Mouse (Mus musculus) CH12.LX (cell line): ENCODE data around the gene Cacna1i. TPM values are rescaled to one million over a fixed set of nuclear protein-coding genes. Genes with fewer than 3 reads are reported as not detected.

ENCODE experiments used
- DNase-seq: peaks from one replicate; pipeline ENCODE4 v3.0.0-alpha.2; 2013; ENCODE audit errors: extremely low read depth
- H3K27ac ChIP-seq: 2 replicates; pipeline ENCODE4 v1.5.1; 2012; ENCODE audit warnings: low read depth, mild to moderate bottlenecking, control low read depth, moderate library complexity; ENCODE audit not compliant: insufficient read depth
- H3K27me3 ChIP-seq: replicated peaks from 2 replicates; pipeline ENCODE3; 2012; ENCODE audit warnings: inconsistent platforms
- H3K36me3 ChIP-seq, 2 experiments: replicated peaks in 1 of 2; 2 replicates each; pipeline versions ENCODE3 to v1.6.1; 2012; ENCODE audit warnings: inconsistent platforms in 1 of 2, low read length in 1 of 2, mild to moderate bottlenecking in 1 of 2, mixed read lengths in 1 of 2, moderate library complexity in 1 of 2; ENCODE audit not compliant: control insufficient read depth in 1 of 2, insufficient read depth in 1 of 2
- H3K4me1 ChIP-seq, 2 experiments: 2 replicates each; pipeline ENCODE4 v1.6.1; 2012; ENCODE audit warnings: inconsistent platforms in 1 of 2, moderate library complexity in 1 of 2; ENCODE audit not compliant: insufficient read depth in 2 of 2, control insufficient read depth in 1 of 2
- H3K4me2 ChIP-seq: 2 replicates; pipeline ENCODE4 v1.6.1; 2012; ENCODE audit warnings: low read depth, mild to moderate bottlenecking, control low read depth; ENCODE audit not compliant: poor library complexity, insufficient read depth, severe bottlenecking
- H3K4me3 ChIP-seq, 3 experiments: fragments of 150-350 bp in 1 of 3; sonication (generic) in 1 of 3; replicated peaks in 1 of 3; 2 replicates each; pipeline versions ENCODE3 to v1.5.1; 2011 to 2012; ENCODE audit warnings: low read depth in 2 of 3, low read length in 2 of 3, mild to moderate bottlenecking in 2 of 3, moderate library complexity in 2 of 3, control low read depth in 1 of 3, improper control_type of control experiment in 1 of 3, inconsistent platforms in 1 of 3, mixed read lengths in 1 of 3; ENCODE audit not compliant: poor library complexity in 1 of 3
- H3K79me2 ChIP-seq: replicated peaks from 2 replicates; pipeline ENCODE4 v1.6.1; 2012; ENCODE audit warnings: mild to moderate bottlenecking, moderate library complexity; ENCODE audit not compliant: control insufficient read depth, poor library complexity, insufficient read depth, severe bottlenecking; ENCODE audit errors: extremely low read depth
- H3K9ac ChIP-seq: 2 replicates; pipeline ENCODE4 v1.6.1; 2012; ENCODE audit warnings: low read depth, mild to moderate bottlenecking, control low read depth, moderate library complexity; ENCODE audit not compliant: insufficient read depth
- H3K9me3 ChIP-seq: replicated peaks from 2 replicates; pipeline ENCODE3; 2012; ENCODE audit warnings: low read length, inconsistent platforms, mixed read lengths
- ELF1 ChIP-seq: IDR thresholded peaks from 2 replicates; pipeline ENCODE4 v1.6.1; 2014; ENCODE audit warnings: low read depth, mild to moderate bottlenecking, inconsistent platforms, low read length, improper control_type of control experiment
- ETS1 ChIP-seq: conservative IDR thresholded peaks from 2 replicates; pipeline ENCODE4 v1.6.1; 2012; ENCODE audit warnings: low read depth, mild to moderate bottlenecking, inconsistent platforms, low read length, improper control_type of control experiment, moderate library complexity
- GABPA ChIP-seq: IDR thresholded peaks from 2 replicates; pipeline ENCODE4 v1.6.1; 2012; ENCODE audit warnings: low read depth, low read length, improper control_type of control experiment, inconsistent platforms; ENCODE audit not compliant: insufficient replicate concordance
- HCFC1 ChIP-seq: IDR thresholded peaks from 2 replicates; pipeline ENCODE4 v1.6.1; 2012; ENCODE audit warnings: low read depth, mild to moderate bottlenecking, inconsistent platforms, low read length, improper control_type of control experiment
- KAT2A ChIP-seq: IDR thresholded peaks from 2 replicates; pipeline ENCODE4 v1.6.1; 2012; ENCODE audit warnings: low read length, improper control_type of control experiment, inconsistent platforms; ENCODE audit not compliant: insufficient replicate concordance
- MAFK ChIP-seq: IDR thresholded peaks from 2 replicates; pipeline ENCODE4 v1.6.1; 2011; ENCODE audit warnings: low read length, improper control_type of control experiment; ENCODE audit not compliant: insufficient replicate concordance
- MAX ChIP-seq: IDR thresholded peaks from 2 replicates; pipeline ENCODE4 v1.6.1; 2011; ENCODE audit warnings: low read length, improper control_type of control experiment
- MXI1 ChIP-seq: IDR thresholded peaks from 2 replicates; pipeline ENCODE4 v1.6.1; 2011; ENCODE audit warnings: mild to moderate bottlenecking, low read depth, low read length, improper control_type of control experiment
- MYC ChIP-seq: IDR thresholded peaks from 2 replicates; pipeline ENCODE4 v1.6.1; 2011; ENCODE audit warnings: low read depth, mild to moderate bottlenecking, improper control_type of control experiment, low read length
- NELFE ChIP-seq: IDR thresholded peaks from 2 replicates; pipeline ENCODE4 v1.6.1; 2011; ENCODE audit warnings: low read depth, low read length, improper control_type of control experiment
- NRF1 ChIP-seq: IDR thresholded peaks from 2 replicates; pipeline ENCODE4 v1.6.1; 2014; ENCODE audit warnings: low read depth, mild to moderate bottlenecking, inconsistent platforms, low read length, improper control_type of control experiment, moderate library complexity
- POLR2A ChIP-seq: IDR thresholded peaks from 2 replicates; pipeline ENCODE4 v1.6.1; 2011; ENCODE audit warnings: low read depth, mild to moderate bottlenecking, improper control_type of control experiment, low read length
- SMC3 ChIP-seq: IDR thresholded peaks from 2 replicates; pipeline ENCODE4 v1.6.1; 2011; ENCODE audit warnings: low read depth, low read length, improper control_type of control experiment
- USF1 ChIP-seq: IDR thresholded peaks from 2 replicates; pipeline ENCODE4 v1.6.1; 2014; ENCODE audit warnings: low read depth, mild to moderate bottlenecking, inconsistent platforms, low read length, improper control_type of control experiment
- ZKSCAN1 ChIP-seq: IDR thresholded peaks from 2 replicates; pipeline ENCODE4 v1.6.1; 2012; ENCODE audit warnings: low read depth, inconsistent platforms, low read length, improper control_type of control experiment, borderline replicate concordance
- dilution Hi-C: fragments of 300-500 bp; cut with MboI; formaldehyde crosslinking; loops from 2 replicates; pipeline ENCODE4 v1.14.3; 2020; ENCODE audit warnings: low sequenced_read_pairs; ENCODE audit not compliant: extremely low pct_unique_long_range_greater_than_20kb, extremely low pct_ligation_motif_present
- in situ Hi-C: fragments of 300-500 bp; cut with MboI; formaldehyde crosslinking; loops from 3 replicates; pipeline ENCODE4 v1.14.3; 2019; ENCODE audit warnings: low sequenced_read_pairs, low pct_ligation_motif_present, low pct_unique_long_range_greater_than_20kb, mixed read lengths
- polyA plus RNA-seq: library from polyadenylated mRNA; unstranded; fragments of >175 nt; gene quantifications from 2 replicates; pipeline ENCODE4 v1.2.1, GENCODE M21; 2012; ENCODE audit warnings: low read depth; ENCODE audit not compliant: insufficient read length
- total RNA-seq, 2 experiments: library from RNA; depleted of rRNA; stranded (reverse); fragments of 300-350 nt in 1 of 2; fragments of >200 nt in 1 of 2; gene quantifications; 2 replicates each; pipeline ENCODE4 v1.2.3; 2012 to 2014

Cacna1i gene
- total and polyA plus RNA-seq, 3 experiments, result under 0.01 TPM; not detected in 2

DNA sequence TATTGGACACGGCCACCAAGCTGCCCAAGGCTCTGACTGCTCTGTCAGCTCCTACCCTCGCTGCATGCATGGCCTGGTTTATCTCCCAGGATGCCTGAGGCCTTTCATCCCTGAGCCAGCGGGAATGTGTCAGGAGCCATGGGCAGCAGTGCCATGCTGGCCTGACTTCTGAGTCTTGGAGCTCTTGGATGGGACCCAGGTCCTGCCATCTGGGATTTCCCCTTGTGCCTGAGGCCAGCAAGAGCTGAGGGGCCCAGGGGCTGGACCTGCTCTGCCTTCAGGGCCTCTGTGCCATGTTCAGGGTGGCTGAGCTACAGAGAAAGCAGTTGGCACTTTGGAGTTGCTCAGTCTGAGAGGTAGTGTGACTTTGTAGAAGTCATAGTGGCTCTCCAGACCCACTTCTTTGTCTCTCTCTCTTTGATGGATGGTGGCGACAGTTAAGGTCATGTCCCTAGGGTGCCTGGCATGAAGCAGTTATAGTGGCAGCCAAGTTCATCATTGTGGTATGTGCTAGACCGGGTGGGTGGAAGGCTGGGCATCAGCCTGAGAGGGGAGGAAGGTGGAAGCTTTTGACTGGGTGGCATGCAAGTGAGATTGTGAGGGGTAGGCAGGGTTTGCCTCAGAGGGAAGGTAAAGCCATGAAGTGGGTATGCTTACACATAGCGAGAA is 30.1 kb downstream of the Cacna1i start:
- no peak for DNase-seq
- Histone ChIP-seq H3K4me3 (no peak overlapping the region), H3K9me3 (peaks cover 7% of the 10 kb centered on the region), H3K79me2 (no peaks in the 10 kb centered on the region), H3K4me2 (no peak overlapping the region), H3K27ac (no peak overlapping the region), H3K36me3 (no peaks in the 10 kb centered on the region), H3K4me1 (peaks cover 23 to 44% of the 10 kb centered on the region in 2 experiments)
- dilution Hi-C loops, result no loop called here
- TF ChIP-seq GABPA (no peak), MXI1 (no peak)
- TF ChIP-seq, all 38 proteins: peak for 0
- H3K27me3 ChIP-seq, result peaks cover 84% of the 10 kb centered on the region
- in situ Hi-C loops, result no loop called here
- no peak overlapping the region for H3K9ac ChIP-seq

- DNase-seq, result no peak
- Histone ChIP-seq H3K9ac (no peak overlapping the region), H3K36me3 (no peaks in the 10 kb centered on the region), H3K27me3 (peaks cover 84% of the 10 kb centered on the region), H3K4me2 (no peak overlapping the region), H3K27ac (no peak overlapping the region), H3K79me2 (no peaks in the 10 kb centered on the region), H3K4me3 (no peak overlapping the region), H3K4me1 (peaks cover 23 to 44% of the 10 kb centered on the region in 2 experiments), H3K9me3 (peaks cover 7% of the 10 kb centered on the region)
- in situ Hi-C loops, result no loop called here
- TF ChIP-seq ETS1 (no peak), ZKSCAN1 (no peak), MAFK (no peak), ELF1 (no peak), MYC (no peak), USF1 (no peak), HCFC1 (no peak), NELFE (no peak), NRF1 (no peak), KAT2A (no peak), SMC3 (no peak), MAX (no peak), POLR2A (no peak)
- dilution Hi-C loops, result no loop called here
These were observed 30.9 kb downstream of the Cacna1i start for GRCm38 (mm10) chr15:80317841-80318530.
